Mouse (Mus musculus) kidney, postnatal 4 days (tissue): ENCODE data around the gene Gpr21.
"Not testable (repeated sequence)": the region's sequence is repeated elsewhere in the genome, so short reads cannot be mapped to it uniquely, and the experiment has no call there.

ENCODE experiments used
- DNase-seq, 2 experiments: peaks; one replicate each; pipeline ENCODE4 v3.0.0; 2021; ENCODE audit warnings: mixed read lengths in 2 of 2

Gpr21 gene

DNA sequence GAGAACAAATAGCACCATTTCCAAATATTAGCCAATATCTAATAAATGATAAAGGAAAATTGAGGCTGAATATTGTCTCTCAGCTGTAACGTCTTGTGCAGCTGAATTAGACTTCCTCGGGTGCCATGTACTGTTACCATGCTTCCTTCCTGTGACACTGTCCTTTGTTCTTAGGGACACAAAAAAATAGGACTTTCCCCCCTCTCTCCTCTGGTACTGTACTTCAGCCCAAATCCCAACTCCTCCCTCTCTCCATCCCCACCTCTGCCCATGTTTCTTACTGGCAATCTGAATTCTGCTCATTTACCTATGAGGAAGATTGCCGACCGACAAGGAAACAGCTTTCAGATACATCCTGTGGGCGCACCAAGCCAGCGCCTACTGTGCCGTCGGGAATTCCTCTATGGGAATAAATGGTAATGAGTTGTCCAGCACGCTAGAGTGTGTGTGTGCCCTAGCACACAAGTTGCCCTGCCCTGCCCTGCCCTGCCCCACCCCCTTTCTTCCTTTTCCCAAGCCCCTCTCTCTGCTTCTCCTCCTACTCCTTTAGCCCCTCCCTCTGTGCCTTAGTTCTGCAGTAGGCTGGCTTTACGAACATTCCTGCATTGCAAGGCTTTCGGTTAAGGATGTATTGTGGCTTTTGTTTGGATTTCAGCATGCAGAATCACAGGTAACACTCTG lies at the start of gene Gpr21:
Gene Gpr21, plus strand, starts transcription at position 303 of the 681 bp plus-strand sequence.
- DNase-seq = peak; percentile 4 to 13

DNA sequence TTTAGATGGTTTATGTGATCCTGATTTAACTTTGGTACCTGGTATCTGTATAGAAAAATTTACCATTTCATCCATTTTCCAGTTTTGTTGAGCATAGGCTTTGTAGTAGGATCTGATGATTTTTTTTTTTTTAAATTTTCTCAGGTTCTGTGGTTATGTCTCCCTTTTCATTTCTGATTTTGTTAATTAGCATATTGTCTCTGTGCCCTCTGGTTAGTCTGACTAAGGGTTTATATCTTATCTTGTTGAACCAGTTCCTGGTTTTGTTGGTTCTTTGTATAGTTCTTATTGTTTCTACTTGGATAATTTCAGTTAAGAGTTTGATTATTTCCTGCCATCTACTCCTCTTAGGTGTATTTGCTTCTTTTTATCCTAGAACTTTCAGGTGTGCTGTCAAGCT lies 36.6 kb upstream of the Gpr21 start:
- no peak for DNase-seq

DNA sequence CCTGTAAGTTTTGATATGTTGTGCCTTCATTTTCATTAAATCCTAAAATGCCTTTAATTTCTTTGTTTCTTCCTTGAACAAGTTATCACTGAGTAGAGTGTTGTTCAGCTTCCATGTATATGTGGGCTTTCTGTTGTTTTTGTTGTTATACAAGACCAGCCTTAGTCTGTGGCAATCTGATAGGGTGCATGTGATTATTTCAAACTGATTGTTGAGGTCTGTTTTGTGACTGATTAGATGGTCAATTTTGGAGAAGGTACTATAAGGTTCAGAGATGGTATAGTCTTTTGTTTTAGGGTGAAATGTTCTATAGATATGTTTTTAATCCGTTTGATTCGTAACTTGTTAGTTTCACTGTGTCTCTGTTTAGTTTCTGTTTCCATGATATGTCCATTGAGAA lies 36.1 kb upstream of the Gpr21 start:
- DNase-seq = no peak

DNA sequence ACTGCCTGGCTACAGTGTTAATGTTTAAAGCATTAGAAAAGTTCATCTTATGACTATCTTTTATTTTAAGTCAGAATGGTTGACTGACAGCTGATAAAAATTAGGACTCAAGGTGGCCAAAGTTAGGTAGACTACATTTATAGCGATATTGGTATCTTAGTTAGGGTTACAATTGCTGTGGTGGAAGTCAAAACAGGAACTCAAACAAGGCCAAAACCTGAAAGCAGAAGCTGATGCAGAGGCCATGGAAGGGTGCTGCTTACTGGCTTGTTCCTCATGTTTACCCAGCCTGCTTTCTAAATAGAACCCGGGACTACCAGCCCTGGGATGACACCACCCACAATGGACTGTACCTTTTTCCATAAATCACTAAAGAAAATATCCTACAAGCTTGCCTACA lies 32.0 kb upstream of the Gpr21 start:
- DNase-seq = no peak

DNA sequence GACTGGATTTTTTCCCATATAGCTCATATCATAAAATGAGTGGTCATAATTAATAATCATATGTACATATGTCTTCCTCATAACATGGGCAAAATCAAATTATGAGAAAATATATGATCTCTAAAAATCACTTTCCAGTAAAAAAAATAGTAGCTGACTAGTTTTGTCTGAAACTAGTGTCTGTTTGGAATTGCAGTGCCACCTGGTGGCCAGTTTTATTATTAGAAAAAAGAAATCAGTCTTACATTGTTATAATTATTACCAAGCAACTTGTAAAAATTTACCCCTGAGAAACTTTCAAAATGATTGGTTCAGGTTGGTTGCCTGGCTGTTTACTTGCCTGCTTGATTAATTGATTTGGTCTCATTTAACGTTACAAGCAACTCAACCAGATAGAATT lies 30.8 kb upstream of the Gpr21 start:
- DNase-seq = peak; percentile 34 to 44

DNA sequence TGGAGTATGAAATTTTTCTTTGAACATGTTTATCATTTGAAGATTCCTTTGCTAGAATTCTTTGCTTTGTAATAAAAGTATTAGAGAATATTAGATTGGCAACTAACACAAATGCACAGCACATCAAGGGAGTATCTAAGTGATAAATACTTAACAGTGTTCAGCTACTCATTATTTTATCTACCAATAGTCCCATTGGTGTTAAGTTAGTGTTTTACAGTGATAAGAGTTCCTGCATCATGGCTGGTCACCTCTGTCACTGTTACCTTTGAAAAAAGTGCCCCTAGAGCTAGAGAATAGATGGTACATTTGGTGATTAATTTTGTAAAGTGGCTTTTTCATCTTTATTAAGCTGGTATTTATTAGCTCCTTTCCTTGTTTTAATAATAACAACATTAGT lies 29.7 kb upstream of the Gpr21 start:
- no peak for DNase-seq

DNA sequence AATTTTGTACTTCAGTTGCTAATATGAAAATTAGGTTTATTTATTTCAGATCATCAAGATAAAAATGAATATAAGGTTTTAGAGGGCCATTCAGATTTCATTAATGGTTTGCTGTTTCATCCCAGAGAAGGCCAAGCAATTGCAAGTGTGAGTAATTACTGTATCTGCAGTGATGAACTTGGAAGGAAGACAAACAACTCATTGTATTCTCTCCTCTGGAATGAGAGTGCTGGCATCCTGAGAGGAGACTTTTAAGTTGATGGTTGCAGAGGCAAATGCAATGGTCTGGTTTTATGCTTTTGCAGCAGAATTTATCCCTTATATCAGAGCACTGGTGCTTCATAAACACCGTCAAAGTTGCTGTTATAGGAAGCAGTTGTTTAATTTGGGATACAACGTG lies 27.2 kb upstream of the Gpr21 start:
- DNase-seq = no peak

DNA sequence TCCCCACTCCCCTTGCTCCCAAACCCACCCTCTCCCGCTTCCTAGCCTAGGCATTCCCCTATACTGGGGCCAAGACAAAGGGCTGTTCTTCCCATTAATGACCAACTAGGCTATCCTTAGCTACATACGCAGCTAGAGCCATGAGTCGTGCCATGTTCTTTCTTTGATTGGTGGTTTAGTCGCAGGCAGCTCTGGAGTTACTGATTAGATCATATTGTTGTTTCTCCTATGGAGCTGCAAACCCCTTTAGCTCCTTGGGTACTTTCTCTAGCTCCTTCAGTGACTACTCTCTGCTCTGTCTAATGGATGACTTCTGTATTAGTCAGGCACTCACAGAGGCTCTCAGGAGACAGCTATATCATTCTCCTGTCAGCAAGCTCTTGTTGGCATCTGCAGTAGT lies 18.8 kb upstream of the Gpr21 start:
- no peak for DNase-seq

DNA sequence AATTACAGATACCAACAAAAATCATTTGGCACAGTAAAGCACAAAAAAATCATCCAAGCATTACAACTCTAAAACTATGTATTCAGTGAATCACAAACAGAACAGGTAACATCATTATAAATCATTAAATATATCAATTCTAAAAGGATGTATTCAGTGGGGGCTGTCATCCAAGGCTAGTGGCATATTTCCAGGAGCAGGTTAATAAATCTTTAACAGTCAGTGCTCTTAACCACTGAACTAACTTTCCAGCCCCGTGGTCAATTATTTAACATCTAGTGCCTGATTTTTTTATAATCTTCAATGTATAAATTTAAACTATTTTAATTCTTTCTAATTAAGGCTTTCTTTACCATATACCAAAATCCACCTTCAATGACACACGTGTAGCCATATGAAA lies 10.3 kb upstream of the Gpr21 start:
- DNase-seq = not testable (repeated sequence)

DNA sequence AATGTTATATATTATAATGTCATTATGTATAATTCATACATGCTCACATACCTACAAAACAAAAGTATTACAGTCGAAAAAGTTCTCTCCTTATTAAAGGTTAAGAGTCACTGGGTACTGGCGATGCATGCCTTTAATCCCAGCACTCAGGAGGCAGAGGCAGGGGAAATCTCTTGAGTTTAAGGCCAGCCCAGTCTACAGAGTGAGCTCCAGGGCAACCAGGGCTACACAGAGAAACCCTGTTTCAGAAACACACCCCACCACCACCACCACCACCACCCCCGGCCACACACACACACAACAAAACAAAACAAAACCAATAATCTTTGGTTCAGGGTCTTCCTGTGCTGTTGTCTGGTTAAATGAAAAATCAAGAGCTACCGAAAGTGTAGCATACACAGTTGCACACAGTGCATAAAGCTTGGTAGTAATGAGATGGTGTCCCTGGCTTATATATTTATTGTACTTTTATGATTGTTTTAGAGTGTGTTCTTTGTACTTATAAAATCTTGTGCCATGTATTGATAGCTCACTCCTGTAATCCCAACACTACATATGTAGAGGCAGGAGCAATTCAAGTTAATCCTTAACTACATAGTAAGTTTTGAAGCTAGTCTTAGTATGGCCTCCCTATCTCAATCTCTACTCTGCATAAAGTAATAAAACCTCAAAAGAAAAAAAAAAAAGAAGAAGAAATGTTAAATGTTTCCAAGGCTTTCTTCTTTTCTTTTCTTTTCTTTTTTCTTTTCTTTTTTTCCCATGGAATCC lies 4.8 kb upstream of the Gpr21 start:
- no peak for DNase-seq

DNA sequence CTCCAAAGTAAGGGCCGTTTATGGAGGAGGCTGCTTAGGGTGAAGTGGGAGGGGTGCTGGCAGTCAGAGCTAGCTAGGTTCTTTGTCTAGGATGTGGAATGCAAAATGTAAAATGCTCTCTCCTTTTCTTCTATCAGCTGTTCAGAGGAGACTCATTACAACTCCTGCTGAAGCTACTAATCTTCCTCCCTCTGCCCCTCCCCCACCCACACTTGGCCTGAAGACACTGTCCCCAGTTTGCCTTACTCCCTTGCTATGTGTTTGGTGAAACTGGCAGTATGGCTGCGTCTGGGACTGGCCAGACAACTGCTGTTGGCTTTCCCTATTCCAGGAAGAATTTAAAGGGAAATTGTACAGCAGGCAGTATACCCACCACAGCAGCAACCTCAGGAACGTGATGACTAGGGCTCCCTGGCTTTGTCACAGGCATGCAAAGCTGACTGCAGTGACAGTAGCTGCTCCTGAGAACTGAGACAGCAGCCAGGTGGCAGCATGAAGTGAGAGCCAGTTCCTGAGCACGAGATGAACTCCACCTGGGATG lies 860 bp downstream of the Gpr21 start:
- peak; percentile 26 to 38 for DNase-seq

DNA sequence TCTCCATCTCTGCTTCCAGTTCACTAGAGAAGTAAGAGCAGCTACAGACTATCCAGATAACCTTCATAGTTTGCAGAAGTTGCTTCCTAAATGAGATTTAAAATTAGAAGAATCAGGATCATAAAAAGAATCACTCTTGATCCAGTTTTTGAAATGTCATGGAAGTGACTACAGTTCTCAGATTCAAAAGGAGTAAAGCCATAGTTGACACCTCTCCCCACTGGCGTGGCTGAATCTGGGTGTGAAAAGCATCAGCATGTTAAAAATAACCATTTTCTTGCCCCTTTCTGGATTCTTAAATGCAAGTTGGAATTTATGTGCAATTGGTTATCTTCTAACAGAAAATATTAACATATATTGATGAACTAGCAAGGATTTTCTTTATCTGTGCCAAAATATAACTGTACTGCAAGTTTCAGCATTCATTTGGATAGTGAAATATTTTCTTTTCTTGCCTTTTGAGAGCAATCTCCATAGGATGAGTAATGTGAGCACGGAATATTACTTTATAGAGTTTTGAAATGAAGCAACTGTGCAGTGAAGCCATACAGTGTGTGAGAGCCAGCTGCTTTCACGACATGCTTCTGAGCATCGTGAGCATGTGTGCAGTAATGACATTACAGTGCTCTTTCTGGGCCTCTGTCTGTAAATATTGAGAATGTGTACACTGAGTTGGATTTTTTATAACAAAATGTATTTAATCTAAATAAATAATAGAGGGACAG lies 2.6 kb downstream of the Gpr21 start:
- no peak for DNase-seq

DNA sequence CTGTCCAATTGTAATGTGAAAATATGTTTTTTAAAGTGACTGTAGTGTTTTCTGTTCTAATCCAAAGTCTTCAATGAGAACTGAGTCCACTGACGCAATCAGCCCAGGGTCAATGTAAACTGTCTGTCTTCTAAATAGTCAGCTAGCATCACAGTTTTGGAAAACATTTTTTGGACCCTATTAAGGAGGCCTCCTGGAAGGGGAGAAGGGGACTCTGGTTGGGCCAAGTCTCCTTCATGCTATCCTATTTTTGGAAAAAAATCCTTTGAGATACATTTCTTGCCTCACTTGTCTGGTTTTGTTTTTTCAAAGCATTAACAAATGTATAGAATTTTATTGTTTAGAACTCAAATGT lies 3.1 kb downstream of the Gpr21 start:
- no peak for DNase-seq

DNA sequence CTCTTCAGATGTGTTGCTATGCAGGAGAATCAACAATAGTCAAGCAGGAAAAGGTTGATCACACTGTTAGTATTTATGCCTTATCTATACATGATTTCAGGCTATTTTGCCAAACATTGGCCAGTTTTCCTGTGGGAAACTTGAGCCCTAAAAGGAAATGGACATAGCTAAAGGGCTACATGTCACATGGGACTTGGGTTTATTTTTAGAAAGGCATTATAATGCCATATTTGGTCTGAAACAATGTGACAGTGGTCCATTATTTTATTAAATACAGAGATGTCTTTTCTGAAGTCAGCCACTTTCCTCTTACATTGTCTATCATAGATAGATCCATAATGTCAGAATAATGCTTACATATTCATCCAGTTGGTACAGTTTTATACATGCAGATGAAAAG lies 11.5 kb downstream of the Gpr21 start:
- no peak for DNase-seq

DNA sequence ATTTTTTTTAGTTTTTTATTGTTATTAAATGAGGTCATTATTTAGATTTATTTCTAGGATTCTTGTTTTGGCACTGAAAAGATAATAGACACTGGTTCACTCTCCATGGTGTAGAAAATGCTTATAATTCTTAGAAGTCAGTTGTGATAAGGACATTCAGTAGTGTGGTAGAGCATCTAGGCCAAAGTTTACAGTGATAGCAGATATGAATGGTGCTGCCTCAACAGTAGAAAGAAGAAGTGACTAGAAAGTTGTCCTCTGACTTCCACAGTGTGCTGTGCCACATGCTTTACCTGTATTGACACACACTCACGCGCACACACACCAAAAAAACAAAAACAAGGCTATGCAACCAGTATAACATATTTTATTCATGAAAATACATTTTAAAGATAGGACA lies 13.3 kb downstream of the Gpr21 start:
- DNase-seq = no peak

DNA sequence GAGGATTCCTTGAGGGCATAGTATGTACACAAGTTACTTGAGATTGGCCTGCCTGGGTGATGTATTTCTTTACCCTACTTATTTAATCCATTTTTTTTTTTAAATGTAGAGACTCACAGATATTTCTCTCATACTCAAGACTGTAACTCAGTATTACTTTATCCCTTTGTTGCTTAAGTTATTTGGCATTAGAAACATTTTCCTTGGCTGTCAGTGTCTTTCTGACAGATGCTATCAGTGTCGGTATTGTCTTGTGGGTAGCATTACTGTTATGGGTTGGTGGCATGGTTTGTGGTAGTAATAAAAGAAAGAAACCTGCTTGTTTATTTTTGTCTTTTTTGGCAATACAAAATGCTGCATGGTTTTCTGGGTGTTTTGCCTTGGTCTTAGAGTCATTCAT lies 14.6 kb downstream of the Gpr21 start:
- DNase-seq = no peak

DNA sequence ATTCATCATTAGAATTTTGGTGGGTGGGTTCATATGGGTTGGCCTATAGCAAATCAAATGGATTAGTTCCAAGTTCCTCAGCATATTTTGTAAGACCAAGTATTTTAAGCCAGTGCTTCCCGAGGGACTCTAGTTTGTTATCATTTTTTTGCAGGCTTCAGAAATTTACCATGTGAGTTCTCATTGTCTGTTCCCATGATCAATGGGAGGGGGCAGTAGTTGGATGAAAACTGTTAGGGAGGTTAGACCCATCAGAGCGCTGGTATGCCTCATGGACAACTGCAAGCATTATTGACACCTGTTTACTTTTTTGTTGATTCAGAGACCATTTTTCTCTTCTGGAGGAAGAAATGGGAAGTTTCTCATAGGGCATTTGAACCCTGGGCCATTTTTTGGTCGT lies 15.5 kb downstream of the Gpr21 start:
- DNase-seq = no peak

DNA sequence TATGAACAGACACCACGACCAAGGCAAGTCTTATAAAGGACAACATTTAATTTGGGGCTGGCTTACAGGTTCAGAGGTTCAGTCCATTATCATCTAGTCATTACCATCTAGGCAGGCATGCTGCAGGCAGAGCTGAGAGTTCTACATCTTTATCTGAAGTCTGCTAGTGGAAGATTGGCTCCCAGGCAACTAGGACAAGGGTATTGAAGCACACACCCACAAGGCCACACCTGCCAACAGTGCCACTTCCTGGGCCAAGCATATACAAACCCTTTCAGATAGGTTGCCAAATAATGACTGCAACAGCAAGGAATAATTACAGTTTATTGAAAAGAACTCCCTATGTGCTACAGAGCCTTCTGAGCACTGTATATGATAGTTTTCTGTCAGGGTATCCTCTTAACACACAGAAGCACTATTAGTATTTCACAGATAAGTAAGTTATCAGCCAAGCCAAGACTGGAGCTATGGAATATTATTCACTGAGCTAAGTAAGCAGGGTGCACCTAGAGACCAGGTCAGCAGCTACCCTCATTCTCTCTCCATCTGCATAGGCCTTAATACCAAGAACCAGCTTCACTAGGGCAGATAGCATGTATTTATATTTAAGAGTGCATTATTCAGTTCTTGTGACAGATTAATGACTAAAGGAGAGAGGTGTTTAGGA lies 33.3 kb downstream of the Gpr21 start:
- DNase-seq = no peak

DNA sequence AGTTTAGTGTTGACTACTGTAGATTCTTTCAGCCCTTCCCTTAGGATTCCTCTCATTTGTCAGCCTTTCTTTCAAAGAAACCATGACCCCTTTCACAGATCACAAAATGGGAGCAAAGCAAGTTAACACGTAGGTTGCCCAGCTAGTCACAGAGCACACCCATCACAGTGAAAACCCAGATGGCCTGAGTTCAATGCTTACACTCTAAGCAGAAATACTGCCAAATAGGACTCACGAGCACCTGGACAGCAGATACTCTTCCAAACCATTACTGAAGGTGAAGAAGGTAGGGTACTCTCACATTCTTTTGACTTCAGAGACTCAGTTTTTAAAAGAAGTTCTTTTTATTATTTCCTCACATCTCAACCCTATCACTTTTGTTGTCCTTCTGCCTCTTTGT lies 40.2 kb downstream of the Gpr21 start:
- DNase-seq = no peak

DNA sequence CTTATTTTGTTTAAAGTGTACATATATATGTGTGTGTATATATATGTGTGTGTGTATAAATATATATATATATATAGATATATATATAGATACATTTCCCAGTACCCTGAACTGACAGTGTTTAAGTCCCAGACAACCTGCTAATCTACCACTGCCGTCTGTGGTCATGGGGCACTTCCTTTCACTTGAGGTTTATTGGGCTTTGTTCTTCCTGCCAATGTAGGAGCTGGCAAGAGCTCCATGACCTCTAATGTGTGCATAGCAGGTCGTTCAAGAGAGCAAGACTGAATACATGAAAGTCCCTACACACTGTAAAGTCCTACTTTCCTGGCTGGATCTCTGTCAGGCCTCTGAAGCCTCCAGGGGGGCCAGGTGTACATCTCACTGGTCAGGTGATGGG lies 49.4 kb downstream of the Gpr21 start:
- DNase-seq = no peak

DNA sequence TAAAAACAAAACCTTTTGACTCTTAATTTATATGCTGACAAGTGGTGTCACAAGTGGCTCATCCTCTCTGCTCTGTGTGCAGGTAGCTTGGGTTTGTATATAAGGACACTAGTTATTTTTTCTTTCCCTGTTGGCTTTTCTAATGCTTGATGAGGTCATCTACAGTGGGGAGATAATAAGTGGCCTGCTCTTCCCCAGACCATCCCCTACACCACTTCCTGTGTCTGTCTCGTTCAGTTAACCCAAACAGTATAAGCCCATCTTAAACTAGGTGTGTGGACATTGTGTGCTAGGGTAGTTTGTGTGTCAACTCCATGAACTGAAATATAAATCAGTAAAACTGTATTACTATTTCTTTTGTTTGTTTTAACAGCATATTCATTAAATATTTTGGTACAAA lies 49.9 kb downstream of the Gpr21 start:
- DNase-seq = no peak

DNA sequence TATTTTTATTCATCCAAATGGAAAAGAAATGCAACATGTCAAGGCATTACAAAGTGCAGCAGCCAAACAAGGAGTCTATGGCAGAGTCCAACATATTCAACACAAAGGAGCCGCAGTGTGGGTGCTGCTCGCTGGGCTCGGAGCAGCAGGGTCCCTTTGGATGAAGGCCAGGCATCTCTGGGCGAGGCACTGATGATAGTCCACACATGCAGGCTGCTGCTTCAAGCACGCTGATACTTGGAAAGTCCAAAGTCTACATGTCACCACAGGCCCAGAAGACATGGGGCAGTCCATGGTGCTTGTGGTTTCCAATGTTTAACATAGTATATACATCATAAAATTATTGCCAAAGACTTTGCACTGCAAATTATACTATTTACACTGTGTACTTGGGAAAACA lies 53.8 kb downstream of the Gpr21 start:
- DNase-seq = peak; percentile 14 to 39
